Mouse (Mus musculus) intestine, embryonic 14.5 days (tissue): ENCODE results near the gene Cntrob. TPM values are rescaled to one million over a fixed set of nuclear protein-coding genes. Genes with fewer than 3 reads are reported as not detected.

Experiments used
- ATAC-seq: fragments of 200-750 bp; cut with Nextera tagmentation; replicated peaks from 2 replicates; pipeline ENCODE4 v1.8.0; 2017; ENCODE audit warnings: low read depth, moderate number of reproducible peaks, moderate TSS enrichment, moderate library complexity; ENCODE audit not compliant: low FRiP score, low TSS enrichment
- DNase-seq: peaks from one replicate; pipeline ENCODE4 v3.0.0-alpha.2; 2018; ENCODE audit warnings: low spot score
- H3K27ac ChIP-seq: fragments of 300-500 bp; sonication (generic); 2 replicates; pipeline ENCODE4 v1.5.1; 2014; ENCODE audit warnings: low read depth, mild to moderate bottlenecking, control low read depth
- H3K27me3 ChIP-seq: fragments of 300-500 bp; sonication (generic); replicated peaks from 2 replicates; pipeline ENCODE4 v1.6.1; 2014; ENCODE audit warnings: low read length, control low read depth; ENCODE audit not compliant: control insufficient read depth, insufficient read depth
- H3K36me3 ChIP-seq: fragments of 300-500 bp; sonication (generic); 2 replicates; pipeline ENCODE4 v1.6.1; 2014; ENCODE audit warnings: low read length, control low read depth; ENCODE audit not compliant: control insufficient read depth, insufficient read depth
- H3K4me1 ChIP-seq: fragments of 300-500 bp; sonication (generic); replicated peaks from 2 replicates; pipeline ENCODE4 v1.6.1; 2014; ENCODE audit warnings: low read length, control low read depth, mixed read lengths; ENCODE audit not compliant: control insufficient read depth, insufficient read depth
- H3K4me2 ChIP-seq: fragments of 300-500 bp; sonication (generic); 2 replicates; pipeline ENCODE4 v1.6.1; 2014; ENCODE audit warnings: low read length
- H3K4me3 ChIP-seq: fragments of 300-500 bp; sonication (generic); 2 replicates; pipeline ENCODE4 v1.5.1; 2014; ENCODE audit warnings: low read depth, low read length, control low read depth, mixed read lengths
- H3K9ac ChIP-seq: fragments of 300-500 bp; sonication (generic); 2 replicates; pipeline ENCODE4 v1.6.1; 2014; ENCODE audit warnings: mild to moderate bottlenecking, low read length
- H3K9me3 ChIP-seq: fragments of 300-500 bp; sonication (generic); 2 replicates; pipeline ENCODE4 v1.6.1; 2016; ENCODE audit warnings: low read length, control low read depth; ENCODE audit not compliant: control insufficient read depth
- WGBS: fragments of 180-500 bp; shearing (Covaris S2); extraction: QIAGEN DNeasy Blood & Tissue Kit; methylation state at CpG from one replicate; pipeline ENCODE4 v1.1.7; 2014; 5-methylcytosine and 5-hydroxymethylcytosine counted together
- polyA plus RNA-seq: library from polyadenylated mRNA; unstranded; fragments of >200 nt; fragmentation: Nextera tagmentation; extraction: Ambion mirVana; gene quantifications from 2 replicates; pipeline ENCODE4 v1.2.1, GENCODE M21; 2014

The Cntrob gene
- polyA plus RNA-seq, 1 experiment from 2014 or later, result 15.5 TPM

GRCm38 (mm10) chr11:69257072-69257471, 66.5 kb downstream of the Cntrob start:
- DNase-seq (no peak), ATAC-seq (no peak)
- no peaks in the 10 kb centered on the region for H3K4me1 ChIP-seq
- H3K36me3 ChIP-seq, result no peaks in the 10 kb centered on the region
- 71% methylated on average over 2 of the region's 2 CpGs for WGBS
- H3K9me3 ChIP-seq, result no peaks in the 10 kb centered on the region
- H3K27me3 ChIP-seq, result no peaks in the 10 kb centered on the region
- no peak overlapping the region for H3K27ac ChIP-seq
- no peak overlapping the region; the same call in 1 of the 2 replicates for H3K9ac ChIP-seq
- H3K4me2 ChIP-seq, result no peak overlapping the region
- no peak overlapping the region for H3K4me3 ChIP-seq

- Histone ChIP-seq H3K4me1 (no peaks in the 10 kb centered on the region), H3K36me3 (no peaks in the 10 kb centered on the region), H3K27me3 (no peaks in the 10 kb centered on the region), H3K4me2 (no peak overlapping the region), H3K4me3 (no peak overlapping the region), H3K9ac (no peak overlapping the region), H3K27ac (no peak overlapping the region), H3K9me3 (no peaks in the 10 kb centered on the region)
- no peak for ATAC-seq
- WGBS, result 78% methylated on average over 5 of the region's 5 CpGs
- DNase-seq, result no peak
Observed at GRCm38 (mm10) chr11:69254808-69255207, 68.8 kb downstream of the Cntrob start.

- Histone ChIP-seq H3K4me3 (no peak overlapping the region), H3K4me1 (no peaks in the 10 kb centered on the region), H3K9me3 (no peaks in the 10 kb centered on the region), H3K27ac (no peak overlapping the region), H3K4me2 (no peak overlapping the region), H3K9ac (no peak overlapping the region), H3K27me3 (no peaks in the 10 kb centered on the region), H3K36me3 (no peaks in the 10 kb centered on the region)
- ATAC-seq (no peak), DNase-seq (no peak)
- 45% methylated on average over 9 of the region's 9 CpGs for WGBS
Observed at GRCm38 (mm10) chr11:69253131-69253530, 70.4 kb downstream of the Cntrob start.

- H3K4me3 ChIP-seq, result no peak overlapping the region
- H3K27me3 ChIP-seq, result no peaks in the 10 kb centered on the region
- no peaks in the 10 kb centered on the region for H3K9me3 ChIP-seq
- H3K9ac ChIP-seq, result no peak overlapping the region
- no peaks in the 10 kb centered on the region for H3K4me1 ChIP-seq
- H3K27ac ChIP-seq, result no peak overlapping the region
- DNase-seq, result no peak
- no peaks in the 10 kb centered on the region for H3K36me3 ChIP-seq
- 83% methylated on average over 7 of the region's 7 CpGs for WGBS
- ATAC-seq, result no peak
- H3K4me2 ChIP-seq, result no peak overlapping the region
Observed at GRCm38 (mm10) chr11:69251953-69252352, 71.6 kb downstream of the Cntrob start.

GRCm38 (mm10) chr11:69251135-69251842, 72.3 kb downstream of the Cntrob start:
- WGBS, result 52% methylated on average over 14 of the region's 14 CpGs
- Histone ChIP-seq H3K27me3 (no peaks in the 10 kb centered on the region), H3K4me1 (no peaks in the 10 kb centered on the region), H3K9ac (no peak overlapping the region), H3K4me3 (no peak overlapping the region), H3K27ac (no peak overlapping the region), H3K4me2 (no peak overlapping the region), H3K9me3 (no peaks in the 10 kb centered on the region), H3K36me3 (no peaks in the 10 kb centered on the region)
- no peak for ATAC-seq
- DNase-seq, result no peak

GRCm38 (mm10) chr11:69250106-69250505, 73.5 kb downstream of the Cntrob start:
- Histone ChIP-seq H3K27me3 (no peaks in the 10 kb centered on the region), H3K27ac (no peak overlapping the region), H3K4me2 (no peak overlapping the region), H3K4me3 (no peak overlapping the region), H3K9ac (no peak overlapping the region), H3K9me3 (no peaks in the 10 kb centered on the region), H3K36me3 (no peaks in the 10 kb centered on the region), H3K4me1 (no peaks in the 10 kb centered on the region)
- WGBS, result 71% methylated on average over 5 of the region's 5 CpGs
- DNase-seq (no peak), ATAC-seq (no peak)

Other genes starting within 250 kb of the Cntrob start
- gene Vamp2, start 235.3 kb downstream of the Cntrob start, polyA plus RNA-seq, result 76.7 TPM in 2 replicates
- 10.5 and 13.4 TPM in 2 replicates for gene Per1, start 228.6 kb downstream of the Cntrob start, polyA plus RNA-seq
- 0.28 and 0.32 TPM in 2 replicates for gene Hes7, start 203.4 kb downstream of the Cntrob start, polyA plus RNA-seq
- 0.19 and 0.30 TPM in 2 replicates for gene 9130213A22Rik, start 201.2 kb downstream of the Cntrob start, polyA plus RNA-seq
- 0.18 and 0.71 TPM in 2 replicates for gene Aloxe3, start 197.9 kb downstream of the Cntrob start, polyA plus RNA-seq
- 0.12 and 0.28 TPM in 2 replicates for gene Alox12b, start 166.8 kb downstream of the Cntrob start, polyA plus RNA-seq
- gene Alox8, start 125.9 kb downstream of the Cntrob start, polyA plus RNA-seq, result 0.13 and 0.15 TPM in 2 replicates
- gene Gucy2e, start 86.7 kb downstream of the Cntrob start, polyA plus RNA-seq, result 0.01 TPM in 1 of 2 replicates, not detected in the other
- 155 and 160 TPM in 2 replicates for gene Trappc1, start 205 bp upstream of the Cntrob start, polyA plus RNA-seq
- 2.8 and 3.2 TPM in 2 replicates for gene Kcnab3, start 2.5 kb upstream of the Cntrob start, polyA plus RNA-seq
- 13.2 and 14.3 TPM in 2 replicates for gene Rnf227, start 16.7 kb upstream of the Cntrob start, polyA plus RNA-seq
- gene Chd3, start 45.6 kb upstream of the Cntrob start, polyA plus RNA-seq, result 52.4 and 62.3 TPM in 2 replicates
- 184 and 197 TPM in 2 replicates for gene Naa38, start 71.7 kb upstream of the Cntrob start, polyA plus RNA-seq
- gene Cyb5d1, start 71.9 kb upstream of the Cntrob start, polyA plus RNA-seq, result 23.3 and 23.8 TPM in 2 replicates
- gene Tmem88, start 74.5 kb upstream of the Cntrob start, polyA plus RNA-seq, result 34.8 and 38.4 TPM in 2 replicates
- gene Kdm6b, start 89.9 kb upstream of the Cntrob start, polyA plus RNA-seq, result 29.1 and 29.6 TPM in 2 replicates
- 0.98 and 1.9 TPM in 2 replicates for gene Dnah2, start 225.3 kb upstream of the Cntrob start, polyA plus RNA-seq
- gene Efnb3, start 236.4 kb upstream of the Cntrob start, polyA plus RNA-seq, result 4.0 and 4.9 TPM in 2 replicates